Mouse (Mus musculus): Measurements from ENCODE around the gene Poldip2. TPM values are rescaled to one million over a fixed set of nuclear protein-coding genes. Genes with fewer than 3 reads are reported as not detected.

The Poldip2 gene
- polyA plus RNA-seq, 1 experiment from 2014 or later: 189 TPM

- Histone ChIP-seq H3K36me3 (ENCODE audit: control insufficient read depth, insufficient read depth, low read length) (peaks cover 35% of the 10 kb centered on the region), H3K4me2 (ENCODE audit: low read length) (no peak overlapping the region), H3K9me3 (ENCODE audit: control insufficient read depth, low read length) (no peaks in the 10 kb centered on the region)
These were observed 3.7 kb downstream of the Poldip2 start for GRCm38 (mm10) chr11:78515549-78516325.

DNA sequence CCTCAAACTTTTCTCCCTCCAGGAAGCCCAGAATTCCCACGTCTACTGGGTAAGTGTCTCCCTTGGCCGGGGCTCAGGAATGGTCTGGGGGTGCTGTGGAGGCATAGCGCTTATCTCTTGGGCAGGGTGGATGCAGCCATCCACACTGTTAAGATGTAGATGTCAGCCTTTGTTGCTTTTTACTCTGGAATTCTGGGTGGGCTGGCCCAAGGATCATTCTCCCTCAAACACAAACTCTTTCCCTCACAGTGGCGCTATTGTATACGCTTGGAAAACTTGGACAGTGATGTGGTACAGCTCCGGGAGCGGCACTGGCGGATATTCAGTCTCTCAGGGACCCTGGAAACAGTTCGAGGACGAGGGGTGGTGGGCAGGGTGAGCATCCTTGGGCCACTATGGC is 6.9 kb downstream of the Poldip2 start:
- Histone ChIP-seq H3K27me3 (replicated peaks; ENCODE audit: control insufficient read depth, insufficient read depth, low read length) (no peaks in the 10 kb centered on the region), H3K9ac (ENCODE audit: low read depth, low read length) (no peak overlapping the region), H3K4me1 (ENCODE audit: control insufficient read depth, insufficient read depth, low read depth, low read length) (no peaks in the 10 kb centered on the region; the same call in 1 of the 2 replicates)

More at GRCm38 (mm10) chr11:78515549-78516325, 3.7 kb downstream of the Poldip2 start:
- Histone ChIP-seq H3K9ac (ENCODE audit: low read depth, low read length) (no peak overlapping the region), H3K27me3 (replicated peaks; ENCODE audit: control insufficient read depth, insufficient read depth, low read length) (no peaks in the 10 kb centered on the region), H3K27ac (ENCODE audit: low read depth, low read length) (no peak overlapping the region), H3K4me3 (ENCODE audit: low read length) (no peak overlapping the region), H3K4me1 (ENCODE audit: control insufficient read depth, insufficient read depth, low read depth, low read length) (peaks cover 11% of the 10 kb centered on the region)
- WGBS: 62% methylated on average over 2 of the region's 2 CpGs
- ATAC-seq: no peak

GRCm38 (mm10) chr11:78521880-78522279 is 9.9 kb downstream of the Poldip2 start:
- Histone ChIP-seq H3K9me3 (ENCODE audit: control insufficient read depth, low read length) (no peaks in the 10 kb centered on the region), H3K4me1 (ENCODE audit: control insufficient read depth, insufficient read depth, low read depth, low read length) (no peaks in the 10 kb centered on the region; the same call in 1 of the 2 replicates), H3K4me3 (ENCODE audit: low read length) (no peak overlapping the region), H3K36me3 (ENCODE audit: control insufficient read depth, insufficient read depth, low read length) (peaks cover 57% of the 10 kb centered on the region), H3K27ac (ENCODE audit: low read depth, low read length) (peak overlapping the region; percentile 30; the same call in 1 of the 2 replicates), H3K4me2 (ENCODE audit: low read length) (no peak overlapping the region), H3K9ac (ENCODE audit: low read depth, low read length) (no peak overlapping the region), H3K27me3 (replicated peaks; ENCODE audit: control insufficient read depth, insufficient read depth, low read length) (no peaks in the 10 kb centered on the region)
- 92% methylated on average over 3 of the region's 3 CpGs for WGBS
- ATAC-seq: no peak

More for the DNA sequence above, 6.9 kb downstream of the Poldip2 start:
- ATAC-seq: no peak
- no peak overlapping the region for H3K4me2 ChIP-seq (ENCODE audit: low read length)
- H3K36me3 ChIP-seq (ENCODE audit: control insufficient read depth, insufficient read depth, low read length): peaks cover 51% of the 10 kb centered on the region
- H3K4me3 ChIP-seq (ENCODE audit: low read length): no peak overlapping the region
- H3K27ac ChIP-seq (ENCODE audit: low read depth, low read length): no peak overlapping the region
- no peaks in the 10 kb centered on the region for H3K9me3 ChIP-seq (ENCODE audit: control insufficient read depth, low read length)
- WGBS: 82% methylated on average over 10 of the region's 10 CpGs

DNA sequence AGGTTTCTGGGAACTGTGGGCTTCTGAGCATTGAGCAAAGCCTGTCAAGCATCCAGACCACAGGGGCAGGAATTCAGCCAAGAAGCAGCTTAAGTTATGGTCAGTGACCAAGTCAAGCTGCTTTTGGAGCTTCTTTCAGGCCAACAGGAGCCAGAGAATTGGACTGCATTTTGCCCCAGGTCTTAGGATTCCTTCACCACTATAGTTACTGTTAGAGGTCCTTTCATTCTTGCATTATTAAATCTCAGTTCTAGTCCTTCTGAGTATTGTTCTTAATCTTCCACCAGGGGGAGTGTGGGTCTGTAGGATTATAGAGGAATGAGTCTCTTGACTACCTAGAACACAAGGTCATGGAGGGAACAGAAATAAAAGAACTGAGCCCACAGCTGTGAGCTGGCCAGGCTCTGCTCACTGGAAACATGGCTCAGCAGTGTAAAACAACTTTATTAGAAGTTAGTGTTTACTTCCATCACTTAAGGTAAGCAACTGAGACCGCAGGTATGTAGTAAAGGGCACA is 10.5 kb downstream of the Poldip2 start:
- Histone ChIP-seq H3K4me1 (ENCODE audit: control insufficient read depth, insufficient read depth, low read depth, low read length) (no peaks in the 10 kb centered on the region; the same call in 1 of the 2 replicates), H3K4me2 (ENCODE audit: low read length) (no peak overlapping the region), H3K27me3 (replicated peaks; ENCODE audit: control insufficient read depth, insufficient read depth, low read length) (no peaks in the 10 kb centered on the region), H3K4me3 (ENCODE audit: low read length) (no peak overlapping the region), H3K9ac (ENCODE audit: low read depth, low read length) (no peak overlapping the region), H3K36me3 (ENCODE audit: control insufficient read depth, insufficient read depth, low read length) (peaks cover 60% of the 10 kb centered on the region), H3K9me3 (ENCODE audit: control insufficient read depth, low read length) (no peaks in the 10 kb centered on the region), H3K27ac (ENCODE audit: low read depth, low read length) (peak overlapping the region; percentile 0; the same call in 1 of the 2 replicates)
- WGBS: 94% methylated on average over 1 of the region's 1 CpGs
- ATAC-seq: no peak

DNA sequence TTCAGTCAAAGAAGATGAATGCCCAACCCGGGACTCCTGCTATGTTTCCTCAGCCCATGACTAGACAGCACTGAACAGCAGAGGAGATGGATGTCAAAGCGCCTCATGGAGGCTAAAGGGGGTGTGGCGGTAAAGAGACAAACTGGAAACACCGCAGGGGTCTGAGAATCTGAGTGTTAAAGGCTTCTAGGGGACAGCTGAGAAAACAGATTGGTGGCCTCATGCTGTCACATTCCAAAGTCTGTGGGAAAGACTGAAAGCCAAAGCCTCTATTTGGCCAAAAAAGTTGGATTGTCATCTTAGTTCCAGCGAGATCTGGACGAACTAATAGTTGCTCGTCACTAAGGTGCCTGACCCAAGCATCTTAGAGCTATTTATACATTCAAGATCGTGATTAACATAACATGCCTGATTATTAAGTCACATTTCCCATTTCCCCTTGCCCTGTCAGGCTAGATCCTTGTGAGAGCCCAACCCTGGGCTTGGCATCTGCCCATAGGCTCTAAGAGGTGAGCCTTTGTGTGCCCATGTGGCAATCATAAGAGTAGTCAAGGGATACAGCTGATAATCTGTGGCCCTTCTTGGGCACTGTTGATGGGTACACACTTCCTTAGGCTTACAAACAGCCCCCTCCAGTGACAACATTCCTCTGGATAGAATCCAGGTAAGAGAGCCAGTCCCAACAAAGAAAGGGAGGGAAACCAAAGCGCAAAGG is 11.4 kb downstream of the Poldip2 start:
- Histone ChIP-seq H3K9ac (ENCODE audit: low read depth, low read length) (no peak overlapping the region), H3K9me3 (ENCODE audit: control insufficient read depth, low read length) (no peaks in the 10 kb centered on the region), H3K27me3 (replicated peaks; ENCODE audit: control insufficient read depth, insufficient read depth, low read length) (no peaks in the 10 kb centered on the region), H3K4me2 (ENCODE audit: low read length) (no peak overlapping the region), H3K4me1 (ENCODE audit: control insufficient read depth, insufficient read depth, low read depth, low read length) (no peaks in the 10 kb centered on the region; the same call in 1 of the 2 replicates), H3K36me3 (ENCODE audit: control insufficient read depth, insufficient read depth, low read length) (peaks cover 60% of the 10 kb centered on the region), H3K27ac (ENCODE audit: low read depth, low read length) (no peak overlapping the region), H3K4me3 (ENCODE audit: low read length) (no peak overlapping the region)
- 62% methylated on average over 9 of the region's 9 CpGs for WGBS
- no peak; the same call in 1 of the 2 replicates for ATAC-seq

- no peaks in the 10 kb centered on the region; the same call in 1 of the 2 replicates for H3K4me1 ChIP-seq (ENCODE audit: control insufficient read depth, insufficient read depth, low read depth, low read length)
These were observed 12.8 kb downstream of the Poldip2 start for GRCm38 (mm10) chr11:78524838-78525237.

GRCm38 (mm10) chr11:78528714-78529113 is 16.7 kb downstream of the Poldip2 start:
- Histone ChIP-seq H3K4me3 (ENCODE audit: low read length) (no peak overlapping the region), H3K9me3 (ENCODE audit: control insufficient read depth, low read length) (no peaks in the 10 kb centered on the region), H3K36me3 (ENCODE audit: control insufficient read depth, insufficient read depth, low read length) (peaks cover 49% of the 10 kb centered on the region), H3K4me1 (ENCODE audit: control insufficient read depth, insufficient read depth, low read depth, low read length) (peaks cover 3% of the 10 kb centered on the region; the same call in 1 of the 2 replicates), H3K27ac (ENCODE audit: low read depth, low read length) (no peak overlapping the region), H3K9ac (ENCODE audit: low read depth, low read length) (no peak overlapping the region), H3K4me2 (ENCODE audit: low read length) (no peak overlapping the region), H3K27me3 (replicated peaks; ENCODE audit: control insufficient read depth, insufficient read depth, low read length) (no peaks in the 10 kb centered on the region)
- no peak for ATAC-seq
- 82% methylated on average over 9 of the region's 9 CpGs for WGBS

More at GRCm38 (mm10) chr11:78524838-78525237, 12.8 kb downstream of the Poldip2 start:
- no peak for ATAC-seq
- Histone ChIP-seq H3K27ac (ENCODE audit: low read depth, low read length) (0 out of 2 replicates have a peak overlapping the region, but pooled peaks have one; percentile 13), H3K4me3 (ENCODE audit: low read length) (no peak overlapping the region), H3K36me3 (ENCODE audit: control insufficient read depth, insufficient read depth, low read length) (peaks cover 61% of the 10 kb centered on the region), H3K9ac (ENCODE audit: low read depth, low read length) (no peak overlapping the region), H3K4me2 (ENCODE audit: low read length) (no peak overlapping the region), H3K27me3 (replicated peaks; ENCODE audit: control insufficient read depth, insufficient read depth, low read length) (no peaks in the 10 kb centered on the region), H3K9me3 (ENCODE audit: control insufficient read depth, low read length) (no peaks in the 10 kb centered on the region)
- 62% methylated on average over 2 of the region's 2 CpGs for whole genome bisulfite sequencing

DNA sequence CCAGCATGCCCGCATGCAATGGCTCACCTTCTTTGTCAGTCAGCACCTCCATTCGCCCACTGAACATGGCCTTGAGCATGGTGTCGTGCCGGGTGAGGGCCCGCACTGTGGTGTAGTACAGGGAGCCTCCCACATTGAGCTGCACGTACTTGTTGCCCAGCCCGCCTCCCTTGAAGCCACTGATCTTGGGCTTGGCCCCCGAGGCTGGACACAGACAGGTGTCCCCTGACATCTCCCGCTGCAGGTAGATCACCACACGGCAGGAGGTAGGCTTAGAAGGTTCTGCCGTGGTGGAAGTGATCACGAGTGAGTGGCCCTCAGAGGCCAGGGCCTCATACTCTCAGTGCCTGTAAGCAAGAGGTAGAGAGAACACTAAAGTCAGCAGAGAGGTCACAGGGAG is 18.0 kb downstream of the Poldip2 start:
- Histone ChIP-seq H3K9ac (ENCODE audit: low read depth, low read length) (no peak overlapping the region), H3K4me1 (ENCODE audit: control insufficient read depth, insufficient read depth, low read depth, low read length) (peaks cover 12% of the 10 kb centered on the region), H3K27ac (ENCODE audit: low read depth, low read length) (no peak overlapping the region), H3K4me3 (ENCODE audit: low read length) (no peak overlapping the region), H3K4me2 (ENCODE audit: low read length) (no peak overlapping the region), H3K36me3 (ENCODE audit: control insufficient read depth, insufficient read depth, low read length) (peaks cover 43% of the 10 kb centered on the region), H3K27me3 (replicated peaks; ENCODE audit: control insufficient read depth, insufficient read depth, low read length) (no peaks in the 10 kb centered on the region), H3K9me3 (ENCODE audit: control insufficient read depth, low read length) (no peaks in the 10 kb centered on the region)
- no peak for ATAC-seq
- 94% methylated on average over 12 of the region's 12 CpGs for WGBS

- no peak overlapping the region for H3K9ac ChIP-seq (ENCODE audit: low read depth, low read length)
- H3K27ac ChIP-seq (ENCODE audit: low read depth, low read length): peak overlapping the region; percentile 39; the same call in 1 of the 2 replicates
- WGBS: 77% methylated on average over 6 of the region's 6 CpGs
These were observed 19.1 kb downstream of the Poldip2 start for GRCm38 (mm10) chr11:78531046-78531445.

More at GRCm38 (mm10) chr11:78531046-78531445, 19.1 kb downstream of the Poldip2 start:
- Histone ChIP-seq H3K27me3 (replicated peaks; ENCODE audit: control insufficient read depth, insufficient read depth, low read length) (no peaks in the 10 kb centered on the region), H3K4me2 (ENCODE audit: low read length) (no peak overlapping the region), H3K4me3 (ENCODE audit: low read length) (no peak overlapping the region), H3K9me3 (ENCODE audit: control insufficient read depth, low read length) (no peaks in the 10 kb centered on the region), H3K36me3 (ENCODE audit: control insufficient read depth, insufficient read depth, low read length) (peaks cover 33% of the 10 kb centered on the region), H3K4me1 (ENCODE audit: control insufficient read depth, insufficient read depth, low read depth, low read length) (peaks cover 15% of the 10 kb centered on the region)
- ATAC-seq: no peak
